Mouse (Mus musculus): ENCODE data around the gene Slc9a8. TPM values are rescaled to one million over a fixed set of nuclear protein-coding genes. Genes with fewer than 3 reads are reported as not detected.

Gene Slc9a8
- polyA plus RNA-seq, 1 experiment from 2014 or later, result 21.4 TPM

DNA sequence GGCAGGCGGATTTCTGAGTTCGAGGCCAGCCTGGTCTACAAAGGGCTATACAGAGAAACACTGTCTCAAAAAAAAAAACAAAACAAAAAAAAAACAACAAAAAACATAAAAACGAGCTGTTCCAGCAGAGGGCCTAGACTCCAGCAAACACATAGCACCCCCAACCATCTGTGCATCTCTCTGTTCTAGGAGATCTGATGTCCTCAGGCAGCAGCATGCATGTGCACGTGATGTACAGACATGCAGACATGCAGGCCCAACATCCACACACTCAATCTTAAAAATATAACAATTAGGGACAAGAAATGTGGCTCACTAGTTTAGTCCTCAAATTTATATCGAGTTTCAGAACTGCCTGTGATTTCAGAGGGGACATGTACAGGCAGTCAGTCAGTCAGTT, 14.9 kb downstream of the Slc9a8 start:
- Histone ChIP-seq H3K27ac (no peak overlapping the region), H3K27me3 (no peaks in the 10 kb centered on the region), H3K9me3 (no peaks in the 10 kb centered on the region), H3K4me2 (no peak overlapping the region), H3K36me3 (peaks cover 37% of the 10 kb centered on the region), H3K4me1 (no peaks in the 10 kb centered on the region), H3K9ac (no peak overlapping the region), H3K4me3 (no peak overlapping the region)
- ATAC-seq (ENCODE audit: borderline replicate concordance, extremely low read depth, low FRiP score, low TSS enrichment), result no peak
- WGBS, result 84% methylated on average over 5 of the region's 5 CpGs

- no peaks in the 10 kb centered on the region for H3K4me1 ChIP-seq
- 97% methylated on average over 3 of the region's 3 CpGs for WGBS
- no peak overlapping the region for H3K4me3 ChIP-seq
- no peak overlapping the region for H3K9ac ChIP-seq
- peaks cover 49% of the 10 kb centered on the region for H3K36me3 ChIP-seq
- no peak overlapping the region for H3K4me2 ChIP-seq
- H3K9me3 ChIP-seq, result no peaks in the 10 kb centered on the region
- H3K27ac ChIP-seq, result no peak overlapping the region
- no peaks in the 10 kb centered on the region for H3K27me3 ChIP-seq
- ATAC-seq (ENCODE audit: borderline replicate concordance, extremely low read depth, low FRiP score, low TSS enrichment), result no peak
These were observed 17.9 kb downstream of the Slc9a8 start for GRCm38 (mm10) chr2:167439422-167439821.

GRCm38 (mm10) chr2:167443411-167444193, 22.1 kb downstream of the Slc9a8 start:
- Histone ChIP-seq H3K36me3 (peaks cover 58% of the 10 kb centered on the region), H3K4me2 (no peak overlapping the region), H3K4me1 (no peaks in the 10 kb centered on the region), H3K9ac (no peak overlapping the region), H3K27ac (no peak overlapping the region), H3K9me3 (no peaks in the 10 kb centered on the region), H3K4me3 (no peak overlapping the region), H3K27me3 (no peaks in the 10 kb centered on the region)
- 89% methylated on average over 4 of the region's 4 CpGs for WGBS
- no peak for ATAC-seq (ENCODE audit: borderline replicate concordance, extremely low read depth, low FRiP score, low TSS enrichment)

DNA sequence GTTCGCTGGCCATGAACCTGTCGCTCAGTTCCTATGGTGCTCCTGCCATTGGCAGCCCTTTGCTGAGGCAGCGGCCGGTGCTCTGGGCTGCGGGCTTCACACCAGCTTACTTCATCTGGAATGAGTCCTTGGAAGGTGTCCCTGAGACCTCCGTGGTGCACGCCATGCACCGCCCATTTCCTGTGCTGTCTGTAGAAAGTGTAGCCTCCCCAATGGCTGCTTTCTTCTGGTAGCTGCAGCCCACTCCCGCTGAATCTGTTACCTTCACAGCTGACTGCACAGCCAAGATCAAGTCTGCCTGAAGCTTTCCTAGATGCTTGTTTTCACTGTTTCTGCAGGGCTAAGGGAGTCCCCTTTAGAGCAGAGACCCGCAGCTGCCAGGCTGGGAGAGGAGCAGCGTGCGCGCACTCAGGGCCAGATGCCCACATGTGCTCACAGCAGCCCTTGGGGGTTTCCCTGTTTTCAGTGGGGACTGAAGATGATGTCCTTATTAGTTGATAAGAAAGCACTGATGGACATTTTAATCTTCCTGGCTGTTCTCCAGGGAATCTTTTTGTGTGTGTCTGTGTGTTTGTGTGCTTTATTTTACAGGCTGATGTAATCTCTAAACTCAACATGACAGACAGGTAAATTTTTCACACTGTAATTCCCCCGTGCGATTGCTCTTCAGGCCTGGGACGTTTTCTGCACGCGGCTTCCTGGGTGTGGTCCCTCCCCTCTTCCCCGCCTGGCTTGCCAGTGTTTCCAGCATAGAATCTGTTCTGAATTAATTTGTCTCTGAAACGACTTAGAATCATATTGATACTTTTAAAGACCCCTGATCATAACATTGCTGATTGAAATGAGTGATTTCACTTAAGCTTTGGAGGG, 24.6 kb downstream of the Slc9a8 start:
- Histone ChIP-seq H3K4me3 (no peak overlapping the region), H3K4me2 (no peak overlapping the region), H3K27ac (no peak overlapping the region), H3K36me3 (peaks cover 60% of the 10 kb centered on the region), H3K4me1 (no peaks in the 10 kb centered on the region), H3K9ac (no peak overlapping the region), H3K9me3 (no peaks in the 10 kb centered on the region), H3K27me3 (no peaks in the 10 kb centered on the region)
- 74% methylated on average over 20 of the region's 20 CpGs for WGBS
- ATAC-seq (ENCODE audit: borderline replicate concordance, extremely low read depth, low FRiP score, low TSS enrichment), result no peak

GRCm38 (mm10) chr2:167447207-167447606, 25.7 kb downstream of the Slc9a8 start:
- no peak for ATAC-seq (ENCODE audit: borderline replicate concordance, extremely low read depth, low FRiP score, low TSS enrichment)
- peaks cover 56% of the 10 kb centered on the region for H3K36me3 ChIP-seq
- no peak overlapping the region for H3K27ac ChIP-seq
- no peak overlapping the region for H3K4me2 ChIP-seq
- H3K27me3 ChIP-seq, result no peaks in the 10 kb centered on the region
- no peaks in the 10 kb centered on the region for H3K9me3 ChIP-seq
- no peak overlapping the region for H3K9ac ChIP-seq
- no peak overlapping the region for H3K4me3 ChIP-seq
- no peaks in the 10 kb centered on the region for H3K4me1 ChIP-seq
- WGBS, result 89% methylated on average over 7 of the region's 7 CpGs

- H3K36me3 ChIP-seq, result peaks cover 52% of the 10 kb centered on the region
- H3K27me3 ChIP-seq, result no peaks in the 10 kb centered on the region
- WGBS, result 85% methylated on average over 8 of the region's 8 CpGs
- no peak overlapping the region for H3K9ac ChIP-seq
- ATAC-seq (ENCODE audit: borderline replicate concordance, extremely low read depth, low FRiP score, low TSS enrichment), result no peak
- no peaks in the 10 kb centered on the region for H3K9me3 ChIP-seq
- no peak overlapping the region for H3K27ac ChIP-seq
- H3K4me1 ChIP-seq, result no peaks in the 10 kb centered on the region
- H3K4me3 ChIP-seq, result no peak overlapping the region
- no peak overlapping the region for H3K4me2 ChIP-seq
These were observed 26.1 kb downstream of the Slc9a8 start for GRCm38 (mm10) chr2:167447629-167448028.

DNA sequence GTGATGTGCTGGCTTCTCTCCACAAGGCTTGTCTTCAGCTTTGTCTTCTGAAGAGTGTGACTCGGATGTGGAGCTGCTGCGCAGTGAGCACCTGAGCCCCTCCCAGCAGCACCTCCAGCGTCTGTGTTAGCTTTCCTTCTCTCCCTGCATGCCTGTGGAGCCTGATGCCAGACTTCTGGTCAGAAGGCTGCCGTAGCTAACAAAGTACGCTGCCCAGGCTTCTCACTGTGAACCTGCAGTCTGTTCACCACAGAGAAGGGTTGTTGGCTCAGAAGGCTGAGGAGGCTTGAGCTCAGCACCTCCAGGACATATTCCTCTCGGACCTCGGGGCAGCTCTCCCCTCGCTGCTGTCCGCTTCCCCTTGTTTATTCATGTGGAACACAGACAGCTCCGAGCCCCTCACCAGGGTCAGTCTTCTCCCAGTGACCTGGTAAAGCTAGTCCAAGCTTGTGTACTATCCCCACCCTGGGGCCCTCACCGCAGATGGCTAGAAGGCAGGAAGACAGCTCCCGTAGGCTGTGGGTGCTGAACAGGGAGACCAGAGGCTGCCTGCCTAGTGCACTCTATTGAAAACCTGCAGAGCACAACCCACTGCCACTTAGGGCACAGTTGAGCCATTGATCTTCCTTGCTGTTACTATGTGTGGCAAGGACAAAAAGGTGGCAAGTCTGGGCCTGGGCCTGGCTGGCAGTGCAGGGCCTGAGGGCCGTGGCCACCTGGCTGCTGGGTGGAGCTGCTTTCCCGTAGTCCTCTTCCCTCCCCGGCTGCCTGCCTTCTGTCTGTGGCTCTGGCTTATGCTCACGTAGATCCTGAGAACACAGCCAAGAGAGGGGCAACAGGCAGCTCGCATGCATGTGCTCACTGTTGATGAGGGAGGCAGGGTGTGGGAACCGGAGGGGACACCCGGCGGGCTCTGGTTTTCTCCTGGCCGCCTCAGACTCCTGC, 28.1 kb downstream of the Slc9a8 start:
- Histone ChIP-seq H3K9ac (no peak overlapping the region), H3K27ac (no peak overlapping the region), H3K36me3 (peaks cover 56% of the 10 kb centered on the region), H3K4me3 (no peak overlapping the region), H3K4me1 (no peaks in the 10 kb centered on the region), H3K4me2 (no peak overlapping the region), H3K27me3 (no peaks in the 10 kb centered on the region), H3K9me3 (no peaks in the 10 kb centered on the region)
- no peak for ATAC-seq (ENCODE audit: borderline replicate concordance, extremely low read depth, low FRiP score, low TSS enrichment)
- WGBS, result 84% methylated on average over 21 of the region's 21 CpGs

DNA sequence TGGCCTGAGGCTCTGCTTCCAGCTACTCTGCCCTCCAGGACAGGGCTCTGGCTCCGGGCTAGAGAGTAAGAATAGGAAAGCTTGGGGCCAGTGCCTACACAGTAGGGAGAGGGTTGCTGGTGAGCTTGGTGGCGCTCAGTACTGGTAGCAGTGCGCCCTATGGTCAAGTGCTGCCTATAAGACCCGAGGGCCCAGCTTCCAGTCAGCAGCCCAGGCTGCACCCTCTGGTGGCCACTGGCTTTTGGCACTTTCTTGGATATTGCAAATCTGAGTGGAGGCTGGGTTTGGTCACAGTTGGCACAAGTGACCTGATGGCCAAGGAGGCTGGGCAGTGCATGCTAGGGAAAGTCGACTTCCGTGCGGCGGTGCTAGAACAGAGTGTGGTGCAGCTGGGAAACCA, 29.1 kb downstream of the Slc9a8 start:
- WGBS, result 89% methylated on average over 8 of the region's 8 CpGs
- Histone ChIP-seq H3K9ac (no peak overlapping the region), H3K4me2 (no peak overlapping the region), H3K36me3 (peaks cover 58% of the 10 kb centered on the region), H3K27me3 (no peaks in the 10 kb centered on the region), H3K4me1 (no peaks in the 10 kb centered on the region), H3K9me3 (no peaks in the 10 kb centered on the region), H3K27ac (no peak overlapping the region), H3K4me3 (no peak overlapping the region)
- 0 out of 2 replicates have a peak, but pooled peaks have one; percentile 62 for ATAC-seq (ENCODE audit: borderline replicate concordance, extremely low read depth, low FRiP score, low TSS enrichment)

GRCm38 (mm10) chr2:167453814-167454213, 32.3 kb downstream of the Slc9a8 start:
- H3K4me1 ChIP-seq, result no peaks in the 10 kb centered on the region
- H3K9ac ChIP-seq, result no peak overlapping the region
- no peak overlapping the region for H3K4me2 ChIP-seq
- H3K9me3 ChIP-seq, result no peaks in the 10 kb centered on the region
- peaks cover 68% of the 10 kb centered on the region for H3K36me3 ChIP-seq
- no peaks in the 10 kb centered on the region for H3K27me3 ChIP-seq
- 56% methylated on average over 3 of the region's 3 CpGs for WGBS
- H3K4me3 ChIP-seq, result no peak overlapping the region
- no peak overlapping the region for H3K27ac ChIP-seq
- ATAC-seq (ENCODE audit: borderline replicate concordance, extremely low read depth, low FRiP score, low TSS enrichment), result no peak

- Histone ChIP-seq H3K4me1 (no peaks in the 10 kb centered on the region), H3K36me3 (peaks cover 56% of the 10 kb centered on the region), H3K27me3 (no peaks in the 10 kb centered on the region)
These were observed 35.0 kb downstream of the Slc9a8 start for GRCm38 (mm10) chr2:167456361-167457020.

DNA sequence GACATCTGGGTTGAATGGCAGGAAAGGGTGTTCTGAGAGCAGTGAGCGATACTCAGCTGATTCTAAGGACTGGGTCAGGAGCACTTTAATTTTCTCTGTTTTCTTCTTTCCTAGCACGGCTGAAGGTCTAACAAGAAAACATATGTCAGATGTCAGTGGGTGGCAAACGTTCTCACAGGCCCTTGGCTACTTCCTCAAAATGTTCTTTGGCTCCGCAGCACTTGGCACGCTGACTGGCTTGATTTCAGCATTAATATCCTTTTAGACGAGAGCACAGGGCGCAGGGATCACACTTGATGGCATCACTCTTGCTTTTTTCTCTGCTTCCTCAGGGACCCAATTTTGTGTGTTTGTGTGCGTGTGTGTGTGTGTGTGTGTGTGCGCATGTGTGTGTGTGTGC, 35.7 kb downstream of the Slc9a8 start:
- peaks cover 54% of the 10 kb centered on the region for H3K36me3 ChIP-seq
- no peaks in the 10 kb centered on the region for H3K4me1 ChIP-seq
- no peak overlapping the region for H3K4me2 ChIP-seq
- no peak overlapping the region for H3K9ac ChIP-seq
- no peak overlapping the region for H3K27ac ChIP-seq
- no peak for ATAC-seq (ENCODE audit: borderline replicate concordance, extremely low read depth, low FRiP score, low TSS enrichment)
- WGBS, result 84% methylated on average over 9 of the region's 9 CpGs
- no peaks in the 10 kb centered on the region for H3K9me3 ChIP-seq
- H3K27me3 ChIP-seq, result no peaks in the 10 kb centered on the region
- H3K4me3 ChIP-seq, result no peak overlapping the region

More at GRCm38 (mm10) chr2:167456361-167457020, 35.0 kb downstream of the Slc9a8 start:
- 94% methylated on average over 5 of the region's 5 CpGs for WGBS
- Histone ChIP-seq H3K4me3 (no peak overlapping the region), H3K27ac (no peak overlapping the region), H3K9ac (no peak overlapping the region), H3K9me3 (no peaks in the 10 kb centered on the region), H3K4me2 (no peak overlapping the region)
- ATAC-seq (ENCODE audit: borderline replicate concordance, extremely low read depth, low FRiP score, low TSS enrichment), result no peak

Measured in lung, embryonic 15.5 days (tissue).